Mouse (Mus musculus) heart, embryonic 10.5 days (tissue): ENCODE data around the gene Rfk. TPM values are rescaled to one million over a fixed set of nuclear protein-coding genes. Genes with fewer than 3 reads are reported as not detected.

ENCODE experiments used
- DNase-seq: peaks from one replicate; pipeline ENCODE4 v3.0.0-alpha.2; 2017; ENCODE audit warnings: low spot score
- H3K27ac ChIP-seq: fragments of 300-500 bp; sonication (generic); 2 replicates; pipeline ENCODE4 v1.5.1; 2016; ENCODE audit warnings: mild to moderate bottlenecking
- H3K27me3 ChIP-seq: fragments of 300-500 bp; sonication (generic); 2 replicates; pipeline ENCODE4 v1.6.1; 2016; ENCODE audit warnings: mild to moderate bottlenecking; ENCODE audit not compliant: poor library complexity, insufficient read depth, severe bottlenecking
- H3K36me3 ChIP-seq: fragments of 300-500 bp; sonication (generic); 2 replicates; pipeline ENCODE4 v1.6.1; 2016; ENCODE audit warnings: mild to moderate bottlenecking, moderate library complexity
- H3K4me1 ChIP-seq: fragments of 300-500 bp; sonication (generic); 2 replicates; pipeline ENCODE4 v1.6.1; 2016; ENCODE audit warnings: mild to moderate bottlenecking
- H3K4me3 ChIP-seq: fragments of 300-500 bp; sonication (generic); 2 replicates; pipeline ENCODE4 v1.5.1; 2016; ENCODE audit warnings: mild to moderate bottlenecking, moderate library complexity
- H3K9me3 ChIP-seq: fragments of 300-500 bp; sonication (generic); 2 replicates; pipeline ENCODE4 v1.6.1; 2016; ENCODE audit warnings: mild to moderate bottlenecking, moderate library complexity
- WGBS: fragments of 180-500 bp; shearing (Covaris S2); methylation state at CpG from one replicate; pipeline ENCODE4 v1.1.7; 2016; 5-methylcytosine and 5-hydroxymethylcytosine counted together
- polyA plus RNA-seq: library from polyadenylated mRNA; unstranded; fragments of >200 nt; fragmentation: Nextera tagmentation; extraction: Ambion mirVana; gene quantifications from 2 replicates; pipeline ENCODE4 v1.2.1, GENCODE M21; 2016

Rfk gene
- polyA plus RNA-seq, 1 experiment from 2014 or later = 57.7 TPM

- Histone ChIP-seq H3K4me3 (no peak overlapping the region), H3K4me1 (peaks cover 10% of the 10 kb centered on the region), H3K9me3 (no peaks in the 10 kb centered on the region), H3K36me3 (no peaks in the 10 kb centered on the region), H3K27ac (no peak overlapping the region), H3K27me3 (peaks cover 2% of the 10 kb centered on the region; the same call in 1 of the 2 replicates)
- WGBS = 36% methylated on average over 2 of the region's 2 CpGs
- no peak for DNase-seq
Observed at GRCm38 (mm10) chr19:17361181-17361580, 32.7 kb upstream of the Rfk start.

GRCm38 (mm10) chr19:17364741-17365140 lies 29.1 kb upstream of the Rfk start:
- no peaks in the 10 kb centered on the region for H3K27me3 ChIP-seq
- no peaks in the 10 kb centered on the region for H3K36me3 ChIP-seq
- H3K4me3 ChIP-seq = no peak overlapping the region
- H3K9me3 ChIP-seq = no peaks in the 10 kb centered on the region
- no peak for DNase-seq
- WGBS = 28% methylated on average over 3 of the region's 3 CpGs
- H3K27ac ChIP-seq = no peak overlapping the region
- peaks cover 11% of the 10 kb centered on the region; the same call in 1 of the 2 replicates for H3K4me1 ChIP-seq

GRCm38 (mm10) chr19:17366364-17367090 lies 27.3 kb upstream of the Rfk start:
- 86% methylated on average over 8 of the region's 8 CpGs for WGBS
- Histone ChIP-seq H3K4me3 (no peak overlapping the region), H3K4me1 (peaks cover 5% of the 10 kb centered on the region; the same call in 1 of the 2 replicates), H3K27ac (no peak overlapping the region), H3K36me3 (no peaks in the 10 kb centered on the region), H3K27me3 (no peaks in the 10 kb centered on the region), H3K9me3 (no peaks in the 10 kb centered on the region)
- no peak for DNase-seq

- Histone ChIP-seq H3K27ac (no peak overlapping the region), H3K36me3 (no peaks in the 10 kb centered on the region), H3K4me3 (no peak overlapping the region), H3K27me3 (no peaks in the 10 kb centered on the region), H3K4me1 (peaks cover 5% of the 10 kb centered on the region; the same call in 1 of the 2 replicates), H3K9me3 (no peaks in the 10 kb centered on the region)
- DNase-seq = no peak
- 62% methylated on average over 9 of the region's 9 CpGs for WGBS
Observed at GRCm38 (mm10) chr19:17368557-17368956, 25.3 kb upstream of the Rfk start.

GRCm38 (mm10) chr19:17369581-17369980 lies 24.3 kb upstream of the Rfk start:
- Histone ChIP-seq H3K36me3 (no peaks in the 10 kb centered on the region), H3K27me3 (no peaks in the 10 kb centered on the region), H3K4me1 (peaks cover 5% of the 10 kb centered on the region; the same call in 1 of the 2 replicates), H3K27ac (no peak overlapping the region), H3K4me3 (no peak overlapping the region), H3K9me3 (no peaks in the 10 kb centered on the region)
- no peak for DNase-seq
- WGBS = 63% methylated on average over 7 of the region's 7 CpGs

GRCm38 (mm10) chr19:17372701-17373100 lies 21.1 kb upstream of the Rfk start, which contains the start of gene Gcnt1:
Gene Gcnt1 (minus strand): TSS chr19:17372844.
- no peaks in the 10 kb centered on the region for H3K36me3 ChIP-seq
- 82% methylated on average over 3 of the region's 3 CpGs for WGBS
- H3K27me3 ChIP-seq = no peaks in the 10 kb centered on the region
- DNase-seq = no peak
- no peak within 1 kb of the TSS for H3K27ac ChIP-seq
- H3K4me1 ChIP-seq = peaks cover 9% of the 10 kb centered on the region; the same call in 1 of the 2 replicates
- no peaks in the 10 kb centered on the region for H3K9me3 ChIP-seq
- H3K4me3 ChIP-seq = no peak within 1 kb of the TSS

- DNase-seq = no peak
- Histone ChIP-seq H3K27ac (no peak overlapping the region), H3K36me3 (no peaks in the 10 kb centered on the region), H3K27me3 (no peaks in the 10 kb centered on the region; the same call in 1 of the 2 replicates), H3K9me3 (no peaks in the 10 kb centered on the region), H3K4me1 (peaks cover 4% of the 10 kb centered on the region; the same call in 1 of the 2 replicates), H3K4me3 (no peak overlapping the region)
Observed at GRCm38 (mm10) chr19:17378845-17379244, 15.0 kb upstream of the Rfk start.

- 56% methylated on average over 7 of the region's 7 CpGs for WGBS
- Histone ChIP-seq H3K27ac (no peak overlapping the region), H3K9me3 (no peaks in the 10 kb centered on the region), H3K4me1 (peaks cover 4% of the 10 kb centered on the region; the same call in 1 of the 2 replicates), H3K27me3 (no peaks in the 10 kb centered on the region; the same call in 1 of the 2 replicates), H3K36me3 (no peaks in the 10 kb centered on the region), H3K4me3 (no peak overlapping the region)
- DNase-seq = no peak
Observed at GRCm38 (mm10) chr19:17380549-17380948, 13.3 kb upstream of the Rfk start.

- WGBS = 63% methylated on average over 6 of the region's 6 CpGs
- Histone ChIP-seq H3K9me3 (no peaks in the 10 kb centered on the region), H3K27me3 (no peaks in the 10 kb centered on the region; the same call in 1 of the 2 replicates)
Observed at GRCm38 (mm10) chr19:17382807-17383397, 10.9 kb upstream of the Rfk start.

GRCm38 (mm10) chr19:17385022-17385421 lies 8.8 kb upstream of the Rfk start:
- H3K36me3 ChIP-seq = no peaks in the 10 kb centered on the region
- no peak overlapping the region for H3K27ac ChIP-seq
- H3K4me1 ChIP-seq = no peaks in the 10 kb centered on the region; the same call in 1 of the 2 replicates
- no peaks in the 10 kb centered on the region for H3K9me3 ChIP-seq
- DNase-seq = no peak
- no peak overlapping the region for H3K4me3 ChIP-seq
- no peaks in the 10 kb centered on the region; the same call in 1 of the 2 replicates for H3K27me3 ChIP-seq
- 95% methylated on average over 4 of the region's 4 CpGs for WGBS

More at GRCm38 (mm10) chr19:17382807-17383397, 10.9 kb upstream of the Rfk start:
- Histone ChIP-seq H3K36me3 (no peaks in the 10 kb centered on the region), H3K4me1 (no peaks in the 10 kb centered on the region), H3K27ac (no peak overlapping the region), H3K4me3 (no peak overlapping the region)
- no peak for DNase-seq

- H3K27me3 ChIP-seq = no peaks in the 10 kb centered on the region; the same call in 1 of the 2 replicates
- H3K4me1 ChIP-seq = no peaks in the 10 kb centered on the region; the same call in 1 of the 2 replicates
- H3K36me3 ChIP-seq = no peaks in the 10 kb centered on the region
- no peaks in the 10 kb centered on the region for H3K9me3 ChIP-seq
- no peak for DNase-seq
- H3K4me3 ChIP-seq = no peak overlapping the region
- no peak overlapping the region for H3K27ac ChIP-seq
- 78% methylated on average over 1 of the region's 1 CpGs for WGBS
Observed at GRCm38 (mm10) chr19:17385426-17385825, 8.4 kb upstream of the Rfk start.

- Histone ChIP-seq H3K9me3 (no peaks in the 10 kb centered on the region), H3K27me3 (peaks cover under 1% of the 10 kb centered on the region; the same call in 1 of the 2 replicates), H3K27ac (no peak overlapping the region), H3K4me3 (no peak overlapping the region), H3K36me3 (no peaks in the 10 kb centered on the region), H3K4me1 (no peaks in the 10 kb centered on the region; the same call in 1 of the 2 replicates)
- DNase-seq = no peak
- 70% methylated on average over 6 of the region's 6 CpGs for WGBS
Observed at GRCm38 (mm10) chr19:17386424-17386823, 7.4 kb upstream of the Rfk start.

- Histone ChIP-seq H3K27me3 (peaks cover 18% of the 10 kb centered on the region), H3K27ac (no peak overlapping the region), H3K4me1 (no peaks in the 10 kb centered on the region; the same call in 1 of the 2 replicates), H3K4me3 (no peak overlapping the region), H3K9me3 (no peaks in the 10 kb centered on the region), H3K36me3 (no peaks in the 10 kb centered on the region)
- no peak for DNase-seq
- 23% methylated on average over 2 of the region's 2 CpGs for WGBS
Observed at GRCm38 (mm10) chr19:17388404-17388803, 5.4 kb upstream of the Rfk start.
